Mouse (Mus musculus): ENCODE data around the gene Nck2. TPM values are rescaled to one million over a fixed set of nuclear protein-coding genes. Genes with fewer than 3 reads are reported as not detected.

The Nck2 gene
- polyA plus RNA-seq, 1 experiment from 2014 or later = 46.0 TPM

DNA sequence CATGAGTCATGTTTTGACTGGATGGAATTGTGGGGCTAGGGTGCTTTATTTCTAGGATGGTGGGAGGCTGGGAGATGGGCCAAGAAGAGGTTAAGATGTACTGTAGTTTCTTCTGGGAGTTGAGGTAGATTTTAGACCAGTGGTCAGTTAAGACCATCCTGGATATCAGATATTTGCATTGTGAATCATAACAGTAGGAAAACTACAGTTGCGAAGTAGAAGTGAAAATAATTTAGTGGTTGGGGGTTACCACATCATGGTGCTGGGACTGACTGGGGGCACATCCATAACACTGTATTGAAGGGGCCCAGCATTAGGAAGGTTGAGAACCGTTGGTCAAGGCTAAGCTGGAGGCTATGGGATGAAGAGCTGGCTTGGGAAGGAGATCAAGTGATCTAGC is 1.8 kb upstream of the Nck2 start:
- ATAC-seq (replicated peaks; ENCODE audit: low FRiP score) = no peak
- H3K36me3 ChIP-seq = no peaks in the 10 kb centered on the region
- WGBS = 91% methylated on average over 2 of the region's 2 CpGs

DNA sequence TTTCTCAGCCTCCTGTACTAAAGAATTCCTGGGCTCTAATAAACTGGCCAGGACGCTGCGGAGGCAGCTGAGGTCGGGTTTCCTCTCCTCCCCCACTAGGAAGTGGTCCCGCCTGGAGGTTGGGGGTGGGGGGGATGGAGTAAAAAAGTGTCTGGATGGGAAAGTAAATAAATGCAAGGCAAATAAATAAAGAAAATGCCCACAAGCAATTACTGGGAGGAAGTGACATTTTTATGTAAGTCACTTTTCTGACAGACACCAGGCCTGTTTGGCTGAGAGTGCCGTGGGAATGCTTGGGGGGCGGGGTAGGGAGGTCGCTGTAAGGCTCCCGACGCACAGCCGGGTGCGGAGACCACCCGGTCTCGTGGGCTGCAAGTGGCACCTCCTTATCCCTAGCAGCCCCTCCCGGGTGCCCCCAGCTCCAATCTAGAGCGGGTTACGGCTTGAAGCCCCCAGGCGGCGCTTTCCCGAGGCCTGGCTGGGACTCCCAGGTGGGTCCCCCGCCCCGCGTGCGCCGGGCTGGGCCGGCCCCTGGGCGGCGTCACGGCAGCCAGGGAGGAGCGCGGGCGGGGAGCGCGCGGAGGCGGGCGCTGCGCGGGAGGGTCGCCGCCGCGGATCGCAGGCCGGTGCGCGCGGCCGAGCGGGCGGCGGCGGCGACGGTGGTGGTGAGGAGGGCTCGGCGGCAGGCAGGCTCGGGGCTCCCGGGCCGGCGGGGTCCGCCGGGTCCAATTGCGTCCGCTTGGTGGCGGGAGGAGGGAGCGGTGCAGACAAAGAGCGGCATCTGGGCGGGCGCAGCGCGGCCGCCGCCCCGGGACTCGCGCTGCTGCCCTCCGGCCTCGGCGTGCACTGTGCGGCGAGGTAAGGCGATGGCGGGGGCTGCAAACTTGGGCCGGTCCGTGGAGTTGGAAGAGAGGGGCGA is 1.1 kb downstream of the Nck2 start:
- H3K4me1 ChIP-seq = peaks cover 36% of the 10 kb centered on the region
- peak overlapping the region; percentile 94 for H3K4me3 ChIP-seq (replicated peaks)
- no peaks in the 10 kb centered on the region for H3K27me3 ChIP-seq
- under 1% methylated on average over 78 of the region's 86 CpGs for WGBS
- peak overlapping the region; percentile 71 for H3K9ac ChIP-seq
- peak overlapping the region; percentile 79 for H3K4me2 ChIP-seq
- peak; percentile 96 for ATAC-seq (replicated peaks; ENCODE audit: low FRiP score)
- no peaks in the 10 kb centered on the region for H3K36me3 ChIP-seq
- H3K9me3 ChIP-seq (replicated peaks) = no peaks in the 10 kb centered on the region
- peak overlapping the region; percentile 97 for H3K27ac ChIP-seq

More for the DNA sequence above, 1.8 kb upstream of the Nck2 start:
- Histone ChIP-seq H3K9ac (no peak overlapping the region), H3K4me3 (replicated peaks) (no peak overlapping the region), H3K27ac (no peak overlapping the region), H3K4me2 (no peak overlapping the region), H3K4me1 (peaks cover 20% of the 10 kb centered on the region), H3K27me3 (no peaks in the 10 kb centered on the region), H3K9me3 (replicated peaks) (no peaks in the 10 kb centered on the region)

DNA sequence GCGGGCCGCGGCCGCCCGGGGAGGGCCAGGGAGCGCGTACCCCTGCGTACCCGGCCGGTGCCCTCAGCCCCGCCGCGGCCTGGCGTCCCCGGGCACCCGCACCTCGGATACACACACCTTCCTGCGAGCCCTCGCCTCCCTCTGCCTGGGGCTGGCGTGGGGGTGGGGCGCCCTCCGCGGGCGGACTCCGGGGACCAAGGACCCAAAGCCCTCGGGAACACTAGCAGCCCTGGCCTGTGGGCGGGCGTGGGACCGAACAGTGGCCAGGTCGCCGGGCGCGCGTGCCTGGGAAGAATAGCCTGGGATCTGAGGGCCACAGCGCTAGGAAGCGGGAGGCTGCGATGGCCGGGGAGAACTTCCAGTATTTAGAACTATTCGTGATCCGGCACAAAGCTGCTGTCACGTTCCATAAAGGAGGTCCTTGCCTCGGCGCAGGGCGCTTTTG is 1.7 kb downstream of the Nck2 start:
- Histone ChIP-seq H3K4me2 (peak overlapping the region; percentile 79), H3K4me1 (peaks cover 43% of the 10 kb centered on the region), H3K27ac (peak overlapping the region; percentile 97), H3K4me3 (replicated peaks) (peak overlapping the region; percentile 94), H3K27me3 (no peaks in the 10 kb centered on the region), H3K9ac (peak overlapping the region; percentile 71), H3K36me3 (no peaks in the 10 kb centered on the region), H3K9me3 (replicated peaks) (no peaks in the 10 kb centered on the region)
- WGBS = under 1% methylated on average over 44 of the region's 44 CpGs
- peak; percentile 78 for ATAC-seq (replicated peaks; ENCODE audit: low FRiP score)

- H3K9me3 ChIP-seq (replicated peaks) = no peaks in the 10 kb centered on the region
- peak; percentile 17; the same call in 1 of the 2 replicates for ATAC-seq (replicated peaks; ENCODE audit: low FRiP score)
- H3K27me3 ChIP-seq = no peaks in the 10 kb centered on the region
- no peaks in the 10 kb centered on the region for H3K36me3 ChIP-seq
- peak overlapping the region; percentile 71 for H3K9ac ChIP-seq
- peak overlapping the region; percentile 97 for H3K27ac ChIP-seq
- WGBS = 4% methylated on average over 16 of the region's 16 CpGs
- H3K4me2 ChIP-seq = peak overlapping the region; percentile 79
- peaks cover 44% of the 10 kb centered on the region for H3K4me1 ChIP-seq
- peak overlapping the region; percentile 94 for H3K4me3 ChIP-seq (replicated peaks)
Observed at GRCm38 (mm10) chr1:43446731-43447601, 2.6 kb downstream of the Nck2 start.

DNA sequence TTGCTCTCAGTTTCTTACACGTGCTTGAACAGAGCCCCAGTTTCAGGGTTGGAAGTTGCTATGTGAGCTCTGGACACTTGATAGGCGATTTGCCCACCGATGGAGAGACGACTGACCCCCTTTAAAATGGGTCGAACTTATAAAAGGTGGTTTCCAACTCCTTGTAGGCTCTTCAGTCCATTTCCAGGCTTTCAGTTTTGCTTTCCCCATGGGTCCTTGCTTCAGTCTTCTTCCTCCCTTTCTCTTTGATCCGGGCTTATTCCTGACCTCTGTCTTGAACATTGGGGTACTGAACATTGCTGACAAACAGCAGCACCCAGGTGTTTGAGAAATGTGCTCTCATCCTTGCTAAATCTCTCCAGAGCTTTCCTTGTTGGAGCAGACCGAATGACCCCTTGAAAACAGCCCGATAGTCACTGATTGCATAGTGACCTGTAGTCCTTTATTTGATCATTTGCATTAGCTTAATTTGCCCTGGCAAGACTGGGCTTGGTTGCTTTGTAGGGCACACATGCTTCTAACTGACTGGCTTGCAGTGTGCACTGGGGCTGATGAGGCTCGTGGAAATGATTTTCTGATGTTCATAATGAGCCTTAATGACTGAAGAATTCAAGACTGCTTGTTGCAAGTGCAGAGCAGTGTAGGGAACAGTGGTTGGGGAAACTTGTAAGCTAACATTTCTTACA is 3.4 kb downstream of the Nck2 start:
- H3K36me3 ChIP-seq = no peaks in the 10 kb centered on the region
- 31% methylated on average over 9 of the region's 9 CpGs for WGBS
- peaks cover 44% of the 10 kb centered on the region for H3K4me1 ChIP-seq
- peak overlapping the region; percentile 79 for H3K4me2 ChIP-seq
- H3K4me3 ChIP-seq (replicated peaks) = peak overlapping the region; percentile 94
- H3K27me3 ChIP-seq = no peaks in the 10 kb centered on the region
- H3K27ac ChIP-seq = no peak overlapping the region
- ATAC-seq (replicated peaks; ENCODE audit: low FRiP score) = no peak
- no peaks in the 10 kb centered on the region for H3K9me3 ChIP-seq (replicated peaks)
- H3K9ac ChIP-seq = peak overlapping the region; percentile 71; the same call in 1 of the 2 replicates

GRCm38 (mm10) chr1:43450811-43451210 is 6.4 kb downstream of the Nck2 start:
- Histone ChIP-seq H3K4me1 (peaks cover 56% of the 10 kb centered on the region), H3K27me3 (no peaks in the 10 kb centered on the region), H3K4me2 (no peak overlapping the region), H3K27ac (no peak overlapping the region), H3K9ac (no peak overlapping the region), H3K4me3 (replicated peaks) (no peak overlapping the region), H3K36me3 (no peaks in the 10 kb centered on the region), H3K9me3 (replicated peaks) (no peaks in the 10 kb centered on the region)
- no peak for ATAC-seq (replicated peaks; ENCODE audit: low FRiP score)
- 68% methylated on average over 1 of the region's 1 CpGs for WGBS

DNA sequence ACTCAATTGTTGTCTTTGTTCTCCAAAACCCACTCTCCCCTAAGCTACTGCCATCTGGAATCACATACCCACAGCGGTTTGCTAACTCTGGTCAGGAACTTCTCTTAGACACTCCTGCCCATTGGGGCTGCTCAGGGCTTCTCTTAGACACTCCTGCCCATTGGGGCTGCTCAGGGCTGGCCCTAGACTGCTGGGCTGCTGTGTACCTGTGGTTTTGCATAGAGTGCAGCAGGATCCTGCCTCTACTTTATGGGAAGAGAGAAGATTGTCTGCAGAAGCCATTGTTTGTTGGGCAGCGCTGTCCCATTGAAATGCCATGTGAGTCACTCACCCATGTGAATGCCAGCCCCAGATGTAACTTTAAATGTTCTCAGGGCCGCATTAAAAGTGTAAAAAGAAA is 9.3 kb downstream of the Nck2 start:
- Histone ChIP-seq H3K4me3 (replicated peaks) (no peak overlapping the region), H3K27me3 (no peaks in the 10 kb centered on the region), H3K4me1 (peaks cover 48% of the 10 kb centered on the region), H3K27ac (no peak overlapping the region), H3K9ac (no peak overlapping the region), H3K9me3 (replicated peaks) (no peaks in the 10 kb centered on the region), H3K36me3 (no peaks in the 10 kb centered on the region), H3K4me2 (no peak overlapping the region)
- WGBS = 78% methylated on average over 3 of the region's 3 CpGs
- no peak for ATAC-seq (replicated peaks; ENCODE audit: low FRiP score)

DNA sequence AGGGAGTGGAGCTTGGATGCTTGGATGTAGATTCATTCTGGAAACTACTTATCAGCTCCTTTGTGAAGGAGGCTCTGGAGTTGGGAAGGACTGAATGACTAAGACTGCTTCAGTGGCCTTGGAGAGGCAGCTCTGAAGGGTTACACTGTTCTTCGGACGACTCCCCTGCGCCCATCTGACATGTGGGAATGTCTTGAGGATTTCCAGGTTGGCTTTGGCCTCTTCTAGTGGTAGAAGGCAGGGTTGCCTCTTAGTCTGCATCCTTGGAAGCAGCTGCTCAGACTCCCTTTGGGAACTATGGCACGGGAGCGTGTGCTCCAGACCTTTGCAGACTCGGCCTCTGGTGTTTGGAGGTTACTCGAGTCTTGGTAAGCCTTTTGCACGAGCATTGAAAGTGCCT is 10.4 kb downstream of the Nck2 start:
- H3K4me1 ChIP-seq = peaks cover 45% of the 10 kb centered on the region
- no peak overlapping the region for H3K4me3 ChIP-seq (replicated peaks)
- no peak overlapping the region for H3K4me2 ChIP-seq
- no peak overlapping the region for H3K27ac ChIP-seq
- H3K27me3 ChIP-seq = no peaks in the 10 kb centered on the region
- H3K36me3 ChIP-seq = no peaks in the 10 kb centered on the region
- 45% methylated on average over 8 of the region's 8 CpGs for WGBS
- ATAC-seq (replicated peaks; ENCODE audit: low FRiP score) = no peak
- no peaks in the 10 kb centered on the region for H3K9me3 ChIP-seq (replicated peaks)
- no peak overlapping the region for H3K9ac ChIP-seq

DNA sequence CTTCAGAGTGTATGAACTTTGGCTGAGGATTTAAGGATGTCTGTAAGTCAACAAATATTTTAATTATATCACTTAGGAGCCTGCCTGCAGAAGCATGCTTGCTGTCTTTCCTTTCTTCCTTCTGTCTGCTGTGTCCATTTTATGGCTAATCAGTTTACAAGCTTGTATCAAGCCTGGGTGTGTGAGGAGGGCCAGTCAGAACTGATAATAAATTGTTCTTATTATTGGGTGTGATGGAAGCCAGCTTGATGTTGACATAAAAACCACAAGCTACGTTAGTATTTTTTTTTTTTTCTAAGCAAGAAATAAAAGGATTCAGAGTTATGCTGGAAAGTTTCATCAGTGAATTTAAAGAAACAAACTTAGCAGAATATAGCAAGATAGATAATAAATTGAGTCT is 10.8 kb downstream of the Nck2 start:
- H3K9me3 ChIP-seq (replicated peaks) = no peaks in the 10 kb centered on the region
- no peak for ATAC-seq (replicated peaks; ENCODE audit: low FRiP score)
- peaks cover 45% of the 10 kb centered on the region for H3K4me1 ChIP-seq

DNA sequence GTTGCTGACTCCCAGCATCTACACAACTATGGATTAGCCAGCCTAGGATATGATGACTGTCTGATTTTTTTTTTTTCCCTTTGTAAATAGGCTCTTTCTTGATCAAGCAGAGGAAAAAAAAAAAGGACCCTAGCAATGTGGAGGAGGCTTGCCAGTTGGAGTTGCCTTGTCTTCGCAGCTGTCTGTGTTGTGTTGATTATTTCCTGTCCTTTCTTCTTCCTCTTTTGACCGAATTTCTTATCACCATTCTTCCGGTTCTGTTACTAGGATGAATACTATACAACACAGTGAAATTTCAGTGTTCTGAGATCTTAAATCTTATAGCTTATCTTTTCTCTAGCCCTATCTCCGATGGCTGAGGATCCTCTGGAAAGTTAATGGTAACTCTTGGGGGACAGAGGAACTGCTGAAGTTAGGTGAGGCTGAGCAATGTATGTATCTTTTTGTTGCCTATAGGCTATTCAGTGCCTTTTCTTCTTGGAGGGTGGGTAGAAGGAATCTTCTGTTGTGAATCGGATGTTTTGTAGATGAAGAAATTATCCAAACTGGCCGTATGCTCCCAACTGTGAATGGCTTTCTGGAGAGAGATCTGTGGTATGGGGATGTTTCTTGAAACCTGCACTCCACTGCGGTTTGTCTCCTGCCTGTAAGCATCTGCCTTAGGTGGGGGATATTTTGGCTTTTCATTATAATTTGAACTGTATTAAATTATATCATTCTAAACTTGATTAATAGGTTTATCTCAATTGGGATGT is 12.8 kb downstream of the Nck2 start:
- Histone ChIP-seq H3K4me2 (no peak overlapping the region), H3K9me3 (replicated peaks) (no peaks in the 10 kb centered on the region), H3K4me3 (replicated peaks) (no peak overlapping the region), H3K9ac (no peak overlapping the region), H3K4me1 (peaks cover 36% of the 10 kb centered on the region), H3K27me3 (no peaks in the 10 kb centered on the region), H3K27ac (no peak overlapping the region), H3K36me3 (peaks cover 13% of the 10 kb centered on the region)
- WGBS = 85% methylated on average over 7 of the region's 7 CpGs
- no peak for ATAC-seq (replicated peaks; ENCODE audit: low FRiP score)

More for the DNA sequence above, 10.8 kb downstream of the Nck2 start:
- Histone ChIP-seq H3K4me2 (no peak overlapping the region), H3K9ac (no peak overlapping the region), H3K27ac (no peak overlapping the region), H3K36me3 (no peaks in the 10 kb centered on the region), H3K4me3 (replicated peaks) (no peak overlapping the region), H3K27me3 (no peaks in the 10 kb centered on the region)
- 31% methylated on average over 1 of the region's 1 CpGs for WGBS

GRCm38 (mm10) chr1:43460468-43460867 is 16.1 kb downstream of the Nck2 start:
- H3K36me3 ChIP-seq = peaks cover 13% of the 10 kb centered on the region
- H3K4me2 ChIP-seq = no peak overlapping the region
- no peaks in the 10 kb centered on the region for H3K9me3 ChIP-seq (replicated peaks)
- 79% methylated on average over 5 of the region's 5 CpGs for WGBS
- ATAC-seq (replicated peaks; ENCODE audit: low FRiP score) = no peak
- H3K27ac ChIP-seq = no peak overlapping the region
- H3K9ac ChIP-seq = no peak overlapping the region
- H3K4me3 ChIP-seq (replicated peaks) = no peak overlapping the region
- H3K4me1 ChIP-seq = peaks cover 43% of the 10 kb centered on the region
- no peaks in the 10 kb centered on the region for H3K27me3 ChIP-seq

Measured in kidney, embryonic 15.5 days (tissue).